Mouse (Mus musculus) lung, embryonic 15.5 days (tissue): Measurements from ENCODE around the gene Arsa. TPM values are rescaled to one million over a fixed set of nuclear protein-coding genes. Genes with fewer than 3 reads are reported as not detected.
A peak's percentile ranks its signal among the peaks of the same experiment; 100 is the strongest.

Experiments used
- ATAC-seq: fragments of 200-750 bp; cut with Nextera tagmentation; 2 replicates; pipeline ENCODE4 v1.8.0; 2017; ENCODE audit warnings: moderate number of reproducible peaks, borderline replicate concordance; ENCODE audit not compliant: low FRiP score, low TSS enrichment; ENCODE audit errors: extremely low read depth
- H3K27ac ChIP-seq: fragments of 300-500 bp; sonication (generic); 2 replicates; pipeline ENCODE4 v1.5.1; 2015; ENCODE audit warnings: moderate library complexity, mild to moderate bottlenecking, inconsistent platforms
- H3K27me3 ChIP-seq: fragments of 300-500 bp; sonication (generic); 2 replicates; pipeline ENCODE4 v1.6.1; 2015; ENCODE audit warnings: inconsistent platforms
- H3K36me3 ChIP-seq: fragments of 300-500 bp; sonication (generic); 2 replicates; pipeline ENCODE4 v1.6.1; 2015; ENCODE audit warnings: inconsistent platforms
- H3K4me1 ChIP-seq: fragments of 300-500 bp; sonication (generic); 2 replicates; pipeline ENCODE4 v1.6.1; 2015; ENCODE audit warnings: inconsistent platforms
- H3K4me2 ChIP-seq: fragments of 300-500 bp; sonication (generic); 2 replicates; pipeline ENCODE4 v1.6.1; 2015; ENCODE audit warnings: inconsistent platforms, mild to moderate bottlenecking, moderate library complexity
- H3K4me3 ChIP-seq: fragments of 300-500 bp; sonication (generic); 2 replicates; pipeline ENCODE4 v1.5.1; 2015; ENCODE audit warnings: mild to moderate bottlenecking, inconsistent platforms
- H3K9ac ChIP-seq: fragments of 300-500 bp; sonication (generic); 2 replicates; pipeline ENCODE4 v1.6.1; 2015; ENCODE audit warnings: inconsistent platforms
- H3K9me3 ChIP-seq: fragments of 300-500 bp; sonication (generic); 2 replicates; pipeline ENCODE4 v1.6.1; 2016; ENCODE audit warnings: inconsistent platforms
- WGBS: fragments of 180-500 bp; shearing (Covaris S2); methylation state at CpG from one replicate; pipeline ENCODE4 v1.1.7; 2015; 5-methylcytosine and 5-hydroxymethylcytosine counted together
- polyA plus RNA-seq: library from polyadenylated mRNA; unstranded; fragments of >200 nt; fragmentation: Nextera tagmentation; extraction: Ambion mirVana; gene quantifications from 2 replicates; pipeline ENCODE4 v1.2.1, GENCODE M21; 2015

Gene Arsa
- polyA plus RNA-seq, 1 experiment from 2014 or later, result 22.7 TPM

DNA sequence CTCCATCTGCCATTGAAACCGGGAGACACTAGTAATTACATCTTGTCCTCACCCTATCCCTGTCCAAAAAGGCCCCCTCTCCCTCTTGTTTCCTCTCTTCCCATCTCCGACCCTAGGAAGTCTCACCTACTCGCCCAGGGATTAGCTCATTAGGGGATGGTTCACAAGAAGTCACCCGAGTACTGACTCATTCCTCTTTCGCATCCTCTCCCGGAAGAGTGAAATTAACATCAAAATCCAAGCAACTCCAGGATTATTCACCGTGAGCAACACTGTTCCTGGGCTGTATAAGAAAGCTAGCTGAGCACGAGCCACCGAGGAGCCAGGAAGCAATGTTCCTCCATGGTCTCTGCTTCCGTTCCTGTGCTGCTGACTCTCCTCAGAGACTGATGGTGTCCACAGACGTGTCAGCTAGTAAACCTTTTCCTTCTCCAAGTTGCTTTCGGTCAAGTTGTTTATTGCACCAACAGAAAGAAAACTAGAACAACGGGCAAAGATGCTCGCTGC lies 11.4 kb upstream of the Arsa start:
- no peak for ATAC-seq
- 37% methylated on average over 14 of the region's 14 CpGs for WGBS

GRCm38 (mm10) chr15:89488182-89488581 lies 11.0 kb upstream of the Arsa start:
- 63% methylated on average over 12 of the region's 12 CpGs for WGBS
- H3K9ac ChIP-seq, result no peak overlapping the region
- no peak for ATAC-seq
- no peak overlapping the region for H3K4me3 ChIP-seq
- H3K27ac ChIP-seq, result no peak overlapping the region
- H3K9me3 ChIP-seq, result no peaks in the 10 kb centered on the region
- no peaks in the 10 kb centered on the region for H3K36me3 ChIP-seq
- H3K27me3 ChIP-seq, result no peaks in the 10 kb centered on the region
- no peaks in the 10 kb centered on the region for H3K4me1 ChIP-seq
- H3K4me2 ChIP-seq, result no peak overlapping the region

More for the DNA sequence above, 11.4 kb upstream of the Arsa start:
- Histone ChIP-seq H3K36me3 (no peaks in the 10 kb centered on the region), H3K9ac (no peak overlapping the region), H3K27me3 (no peaks in the 10 kb centered on the region), H3K4me2 (no peak overlapping the region), H3K27ac (no peak overlapping the region), H3K4me1 (no peaks in the 10 kb centered on the region), H3K9me3 (no peaks in the 10 kb centered on the region), H3K4me3 (no peak overlapping the region)

GRCm38 (mm10) chr15:89480584-89480983 lies 3.4 kb upstream of the Arsa start:
- Histone ChIP-seq H3K27ac (peak overlapping the region; percentile 65), H3K36me3 (no peaks in the 10 kb centered on the region), H3K4me1 (0 out of 2 replicates have a peak, but pooled peaks cover 1% of the 10 kb centered on the region), H3K9ac (no peak overlapping the region), H3K27me3 (no peaks in the 10 kb centered on the region), H3K4me3 (no peak overlapping the region), H3K4me2 (no peak overlapping the region), H3K9me3 (no peaks in the 10 kb centered on the region)
- ATAC-seq, result no peak
- 46% methylated on average over 8 of the region's 8 CpGs for WGBS

DNA sequence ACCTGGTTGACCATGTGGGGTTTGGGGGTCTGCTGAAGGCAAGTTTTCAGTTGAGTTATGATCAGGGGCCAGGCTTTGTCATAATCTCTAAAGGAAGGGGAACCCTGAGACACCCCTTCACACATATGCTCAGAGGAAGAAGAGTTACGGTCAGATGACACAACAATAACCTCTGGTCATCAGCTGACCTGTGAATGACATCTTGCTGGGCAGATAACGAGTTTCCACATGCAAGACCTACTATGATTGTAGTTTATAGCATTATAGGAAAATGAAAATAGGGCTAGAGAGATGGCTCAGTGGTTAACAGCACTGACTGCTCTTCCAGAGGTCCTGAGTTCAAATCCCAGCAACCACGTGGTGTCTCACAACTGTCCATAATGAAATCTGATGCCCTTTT lies 1.4 kb upstream of the Arsa start:
- Histone ChIP-seq H3K4me2 (no peak overlapping the region), H3K4me3 (no peak overlapping the region), H3K9ac (no peak overlapping the region), H3K27me3 (no peaks in the 10 kb centered on the region), H3K27ac (no peak overlapping the region), H3K9me3 (no peaks in the 10 kb centered on the region), H3K36me3 (no peaks in the 10 kb centered on the region), H3K4me1 (0 out of 2 replicates have a peak, but pooled peaks cover 4% of the 10 kb centered on the region)
- no peak for ATAC-seq
- WGBS, result 81% methylated on average over 3 of the region's 3 CpGs

DNA sequence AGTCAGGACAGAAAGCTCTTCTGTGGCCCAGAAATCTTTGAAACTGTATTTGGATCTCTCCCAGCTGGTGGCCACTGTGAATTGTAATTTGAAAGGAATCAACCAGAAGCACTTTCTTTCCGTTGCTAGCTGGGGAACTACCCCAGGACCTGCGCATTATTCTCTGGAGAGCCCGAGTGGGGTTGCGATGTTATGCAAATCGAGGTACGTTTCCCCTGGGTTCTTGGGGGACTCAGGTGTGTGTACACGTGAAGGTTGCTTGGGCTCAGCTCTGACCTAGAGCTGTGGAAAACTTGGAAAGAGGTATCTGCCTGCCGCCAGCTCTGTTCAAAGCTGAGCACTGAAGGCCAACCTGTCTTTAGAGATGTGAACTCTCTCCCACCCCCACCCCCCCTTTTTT lies 581 bp upstream of the Arsa start:
- no peak for ATAC-seq
- Histone ChIP-seq H3K4me2 (peak overlapping the region; percentile 79; the same call in 1 of the 2 replicates), H3K27me3 (no peaks in the 10 kb centered on the region), H3K9ac (no peak overlapping the region), H3K27ac (no peak overlapping the region), H3K4me3 (no peak overlapping the region), H3K36me3 (no peaks in the 10 kb centered on the region), H3K9me3 (no peaks in the 10 kb centered on the region), H3K4me1 (0 out of 2 replicates have a peak, but pooled peaks cover 4% of the 10 kb centered on the region)
- 66% methylated on average over 8 of the region's 8 CpGs for WGBS

DNA sequence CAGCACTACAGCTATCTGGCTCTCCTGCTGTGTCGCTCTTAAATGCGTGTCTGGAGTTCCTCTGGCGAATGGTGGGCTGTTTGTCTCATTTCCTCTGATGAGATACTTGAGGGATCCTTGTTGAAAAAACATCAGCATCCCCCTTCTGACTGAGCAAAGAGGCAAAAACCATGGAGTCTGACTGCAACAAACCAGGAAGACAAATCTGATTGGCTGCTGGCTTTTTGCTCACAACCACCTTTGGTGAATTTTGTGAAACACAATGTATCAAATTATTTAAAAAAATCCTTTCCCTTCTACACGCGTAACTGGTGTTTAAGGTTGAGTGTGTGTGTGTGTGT lies 780 bp downstream of the Arsa start:
- peak overlapping the region; percentile 79 for H3K4me2 ChIP-seq
- peak overlapping the region; percentile 46 for H3K9ac ChIP-seq
- no peak for ATAC-seq
- H3K4me3 ChIP-seq, result peak overlapping the region; percentile 53
- H3K4me1 ChIP-seq, result 0 out of 2 replicates have a peak, but pooled peaks cover 4% of the 10 kb centered on the region
- no peaks in the 10 kb centered on the region for H3K36me3 ChIP-seq
- 0% methylated on average over 5 of the region's 5 CpGs for WGBS
- H3K27me3 ChIP-seq, result no peaks in the 10 kb centered on the region
- H3K9me3 ChIP-seq, result no peaks in the 10 kb centered on the region
- H3K27ac ChIP-seq, result peak overlapping the region; percentile 85

GRCm38 (mm10) chr15:89475611-89476474 lies 1.4 kb downstream of the Arsa start:
- Histone ChIP-seq H3K4me2 (peak overlapping the region; percentile 79), H3K4me1 (0 out of 2 replicates have a peak, but pooled peaks cover 4% of the 10 kb centered on the region), H3K4me3 (peak overlapping the region; percentile 53), H3K27me3 (no peaks in the 10 kb centered on the region), H3K9ac (peak overlapping the region; percentile 46), H3K27ac (peak overlapping the region; percentile 85), H3K9me3 (no peaks in the 10 kb centered on the region), H3K36me3 (no peaks in the 10 kb centered on the region)
- WGBS, result 8% methylated on average over 44 of the region's 44 CpGs
- peak; percentile 97 for ATAC-seq

DNA sequence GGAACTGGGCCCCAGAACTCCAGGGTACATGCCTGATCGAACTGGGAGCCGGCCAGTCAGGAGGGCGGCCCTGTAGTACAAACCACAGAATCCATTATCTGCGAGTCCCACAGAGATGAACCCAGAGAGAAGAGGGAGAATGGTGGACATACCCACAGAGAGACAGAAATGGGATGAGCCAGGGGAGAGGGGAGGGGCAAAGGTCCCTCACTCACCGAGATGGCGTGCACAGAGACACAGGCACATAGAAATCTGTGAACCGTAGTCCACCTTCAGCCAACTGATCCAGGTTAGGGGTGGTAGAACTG lies 2.0 kb downstream of the Arsa start:
- no peaks in the 10 kb centered on the region for H3K9me3 ChIP-seq
- no peaks in the 10 kb centered on the region for H3K27me3 ChIP-seq
- H3K27ac ChIP-seq, result no peak overlapping the region
- 86% methylated on average over 7 of the region's 7 CpGs for WGBS
- peak overlapping the region; percentile 79 for H3K4me2 ChIP-seq
- 0 out of 2 replicates have a peak, but pooled peaks cover 4% of the 10 kb centered on the region for H3K4me1 ChIP-seq
- H3K4me3 ChIP-seq, result peak overlapping the region; percentile 53
- H3K36me3 ChIP-seq, result no peaks in the 10 kb centered on the region
- ATAC-seq, result no peak
- no peak overlapping the region for H3K9ac ChIP-seq

DNA sequence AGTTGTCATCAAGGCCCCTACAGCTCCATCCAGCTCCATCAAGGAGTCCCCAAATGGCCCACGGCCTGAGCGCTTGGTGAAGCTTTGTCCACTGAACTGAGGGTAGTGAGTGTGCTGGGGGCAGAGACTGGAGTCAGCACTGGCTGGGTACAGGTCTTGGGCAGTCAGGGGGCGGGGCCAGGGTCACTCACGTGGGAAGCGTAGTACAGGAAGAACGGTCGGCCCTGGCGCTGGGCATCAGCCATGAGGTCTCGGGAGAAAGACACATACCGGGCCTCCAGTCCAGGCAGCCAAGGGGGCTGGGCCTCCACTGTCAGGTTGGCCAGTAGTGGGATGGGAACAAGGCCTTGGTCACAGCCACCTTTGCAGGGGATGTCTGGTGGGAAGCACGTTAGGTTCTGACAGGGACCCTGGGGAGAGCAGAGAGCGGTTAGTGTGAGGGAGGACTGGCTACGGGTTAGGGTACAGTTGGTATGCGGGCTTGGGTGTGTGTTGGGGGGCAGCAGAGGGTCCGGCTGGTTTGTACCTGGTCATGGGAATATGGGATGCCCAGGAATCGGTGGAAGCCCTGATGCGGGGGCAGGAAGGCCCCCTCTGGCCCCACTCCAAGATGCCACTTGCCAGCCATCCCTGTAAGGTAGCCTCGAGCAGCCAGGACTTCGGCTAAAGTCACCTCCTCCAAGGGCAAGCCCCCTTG lies 2.5 kb downstream of the Arsa start:
- Histone ChIP-seq H3K9me3 (no peaks in the 10 kb centered on the region), H3K27ac (no peak overlapping the region), H3K4me3 (no peak overlapping the region), H3K4me2 (peak overlapping the region; percentile 79), H3K9ac (no peak overlapping the region), H3K4me1 (0 out of 2 replicates have a peak, but pooled peaks cover 4% of the 10 kb centered on the region), H3K27me3 (no peaks in the 10 kb centered on the region), H3K36me3 (no peaks in the 10 kb centered on the region)
- WGBS, result 92% methylated on average over 19 of the region's 19 CpGs
- ATAC-seq, result no peak

GRCm38 (mm10) chr15:89473921-89474320 lies 3.3 kb downstream of the Arsa start:
- Histone ChIP-seq H3K27ac (no peak overlapping the region), H3K4me3 (no peak overlapping the region), H3K36me3 (no peaks in the 10 kb centered on the region), H3K27me3 (no peaks in the 10 kb centered on the region), H3K4me2 (no peak overlapping the region), H3K9ac (no peak overlapping the region), H3K4me1 (0 out of 2 replicates have a peak, but pooled peaks cover 4% of the 10 kb centered on the region), H3K9me3 (no peaks in the 10 kb centered on the region)
- ATAC-seq, result no peak
- 92% methylated on average over 8 of the region's 8 CpGs for WGBS

DNA sequence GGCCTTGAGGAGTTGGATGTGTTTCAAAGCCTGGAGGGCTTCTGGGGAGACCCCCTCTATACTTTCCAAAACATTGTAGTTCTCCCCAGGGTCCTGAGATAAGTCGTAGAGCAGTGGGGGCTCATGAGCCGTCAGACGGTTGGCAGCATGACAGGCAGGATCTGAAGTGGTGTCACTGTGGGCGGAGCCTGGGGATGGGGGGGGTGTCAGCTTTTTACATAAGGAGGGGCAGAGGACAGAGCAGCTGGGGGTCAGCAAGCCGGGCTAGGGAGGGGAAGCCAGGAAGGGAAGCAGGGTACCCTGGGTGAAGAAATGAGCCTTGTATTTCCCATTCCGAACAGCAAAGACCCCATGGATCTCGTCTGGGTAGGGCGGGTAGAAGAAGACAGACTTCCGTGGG lies 3.9 kb downstream of the Arsa start:
- H3K4me2 ChIP-seq, result no peak overlapping the region
- H3K4me3 ChIP-seq, result no peak overlapping the region
- no peak overlapping the region for H3K9ac ChIP-seq
- no peaks in the 10 kb centered on the region for H3K36me3 ChIP-seq
- no peaks in the 10 kb centered on the region for H3K27me3 ChIP-seq
- ATAC-seq, result no peak
- 78% methylated on average over 9 of the region's 9 CpGs for WGBS
- H3K4me1 ChIP-seq, result 0 out of 2 replicates have a peak, but pooled peaks cover 4% of the 10 kb centered on the region
- H3K9me3 ChIP-seq, result no peaks in the 10 kb centered on the region
- H3K27ac ChIP-seq, result no peak overlapping the region

DNA sequence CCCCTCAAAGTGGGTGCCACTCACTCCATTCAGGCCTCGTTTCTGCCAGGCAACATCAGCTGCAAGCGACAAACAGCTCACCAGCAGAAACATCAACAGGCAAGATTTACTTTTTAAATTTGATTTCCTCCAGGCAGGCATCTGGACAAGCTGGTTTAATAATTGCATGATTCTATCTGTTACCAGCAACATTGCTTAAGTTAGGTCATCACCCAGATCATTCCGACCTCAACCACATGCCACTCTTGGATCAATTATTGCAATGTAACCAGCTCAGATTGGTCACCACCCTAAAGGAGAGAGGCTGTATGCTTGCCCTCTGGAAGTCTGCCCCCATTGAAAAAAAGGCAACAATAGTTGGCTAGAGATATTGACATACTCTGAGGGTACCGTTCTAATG lies 5.7 kb downstream of the Arsa start:
- H3K27me3 ChIP-seq, result no peaks in the 10 kb centered on the region
- no peak overlapping the region for H3K9ac ChIP-seq
- WGBS, result 77% methylated on average over 4 of the region's 4 CpGs
- H3K4me1 ChIP-seq, result 0 out of 2 replicates have a peak, but pooled peaks cover 4% of the 10 kb centered on the region
- H3K9me3 ChIP-seq, result no peaks in the 10 kb centered on the region
- no peak overlapping the region for H3K4me2 ChIP-seq
- no peak for ATAC-seq
- H3K36me3 ChIP-seq, result no peaks in the 10 kb centered on the region
- no peak overlapping the region for H3K27ac ChIP-seq
- H3K4me3 ChIP-seq, result no peak overlapping the region
